Mouse (Mus musculus): ENCODE data around the gene Acot1. TPM values are rescaled to one million over a fixed set of nuclear protein-coding genes. Genes with fewer than 3 reads are reported as not detected.
"Not testable (repeated sequence)": the region's sequence is repeated elsewhere in the genome, so short reads cannot be mapped to it uniquely, and the experiment has no call there.

Acot1 gene
- polyA plus RNA-seq, 1 experiment from 2014 or later, result 48.5 TPM

DNA sequence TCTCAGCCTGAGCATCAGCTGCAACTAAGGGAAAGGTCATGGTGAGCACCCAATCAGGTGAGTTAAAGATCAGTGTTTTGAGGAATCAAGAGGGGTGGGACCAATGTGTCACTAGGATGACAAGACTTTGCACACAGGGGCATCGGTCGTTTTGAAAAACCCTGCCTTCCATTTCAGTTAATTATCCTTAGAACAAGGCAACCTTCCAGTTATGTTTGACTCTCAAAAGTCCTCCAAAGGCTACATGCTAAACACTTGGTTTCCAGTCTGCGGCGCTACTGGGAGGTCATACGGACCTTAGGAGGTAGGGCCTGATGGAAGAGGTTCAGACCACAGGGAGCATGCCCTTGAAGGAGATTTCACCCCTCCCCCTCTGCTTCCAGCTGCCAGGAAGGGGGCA lies 41.5 kb downstream of the Acot1 start:
- not testable (repeated sequence) for H3K27ac ChIP-seq (ENCODE audit: low read depth, low read length); H3K9me3 ChIP-seq (ENCODE audit: control insufficient read depth, low read length); H3K9ac ChIP-seq (ENCODE audit: low read length); H3K4me1 ChIP-seq (ENCODE audit: control insufficient read depth, insufficient read depth, low read length); H3K4me2 ChIP-seq; H3K4me3 ChIP-seq (ENCODE audit: low read depth, low read length); ATAC-seq (ENCODE audit: low FRiP score); DNase-seq (ENCODE audit: low spot score, missing footprints); H3K36me3 ChIP-seq (ENCODE audit: control insufficient read depth, insufficient read depth, low read length)
- WGBS, result 91% methylated on average over 5 of the region's 5 CpGs
- H3K27me3 ChIP-seq (ENCODE audit: control insufficient read depth, insufficient read depth, low read length), result peaks cover 15% of the 10 kb centered on the region

GRCm38 (mm10) chr12:84051937-84052474 lies 42.7 kb downstream of the Acot1 start, which contains the start of gene Acot3:
Gene Acot3 (plus strand): TSS chr12:84052144.
- no peak within 1 kb of the TSS for H3K9ac ChIP-seq (ENCODE audit: low read length)
- peaks cover 3% of the 10 kb centered on the region; the same call in 1 of the 2 replicates for H3K9me3 ChIP-seq (ENCODE audit: control insufficient read depth, low read length)
- peaks cover 15% of the 10 kb centered on the region for H3K27me3 ChIP-seq (ENCODE audit: control insufficient read depth, insufficient read depth, low read length)
- WGBS, result 82% methylated on average over 5 of the region's 5 CpGs
- H3K27ac ChIP-seq (ENCODE audit: low read depth, low read length), result no peak within 1 kb of the TSS
- no peaks in the 10 kb centered on the region for H3K36me3 ChIP-seq (ENCODE audit: control insufficient read depth, insufficient read depth, low read length)
- DNase-seq (ENCODE audit: low spot score, missing footprints) (no peak), ATAC-seq (ENCODE audit: low FRiP score) (no peak)
- H3K4me1 ChIP-seq (ENCODE audit: control insufficient read depth, insufficient read depth, low read length), result no peaks in the 10 kb centered on the region
- no peak within 1 kb of the TSS for H3K4me3 ChIP-seq (ENCODE audit: low read depth, low read length)
- H3K4me2 ChIP-seq, result no peak within 1 kb of the TSS

GRCm38 (mm10) chr12:84052609-84053008 lies 43.3 kb downstream of the Acot1 start:
- Histone ChIP-seq H3K4me1 (ENCODE audit: control insufficient read depth, insufficient read depth, low read length) (no peaks in the 10 kb centered on the region), H3K27ac (ENCODE audit: low read depth, low read length) (no peak overlapping the region), H3K36me3 (ENCODE audit: control insufficient read depth, insufficient read depth, low read length) (no peaks in the 10 kb centered on the region), H3K9ac (ENCODE audit: low read length) (no peak overlapping the region), H3K4me2 (no peak overlapping the region), H3K4me3 (ENCODE audit: low read depth, low read length) (no peak overlapping the region), H3K27me3 (ENCODE audit: control insufficient read depth, insufficient read depth, low read length) (peaks cover 15% of the 10 kb centered on the region), H3K9me3 (ENCODE audit: control insufficient read depth, low read length) (peaks cover 2% of the 10 kb centered on the region; the same call in 1 of the 2 replicates)
- WGBS, result 88% methylated on average over 7 of the region's 7 CpGs
- DNase-seq (ENCODE audit: low spot score, missing footprints), result peak; percentile 88
- no peak for ATAC-seq (ENCODE audit: low FRiP score)

DNA sequence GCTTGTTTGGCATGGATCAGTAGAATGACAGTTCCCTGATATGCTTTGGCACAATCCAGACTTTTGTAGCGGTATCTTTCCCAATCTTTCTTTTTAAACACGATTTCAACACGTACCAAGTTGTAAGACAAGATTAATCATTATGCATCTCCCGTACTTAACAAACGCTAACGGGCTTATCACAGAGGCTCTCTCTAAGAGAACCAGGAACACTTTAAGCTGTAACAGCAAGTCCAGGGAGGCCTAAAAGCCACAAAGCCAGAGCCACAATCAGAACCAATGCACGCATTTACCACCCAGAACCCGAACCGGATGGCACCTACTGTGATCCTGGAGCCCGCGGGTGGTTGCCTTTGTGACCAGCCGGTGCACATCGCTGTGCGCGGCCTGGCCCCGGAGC lies 43.9 kb downstream of the Acot1 start:
- 16% methylated on average over 16 of the region's 16 CpGs for whole genome bisulfite sequencing
- ATAC-seq (ENCODE audit: low FRiP score) (no peak), DNase-seq (ENCODE audit: low spot score, missing footprints) (peak; percentile 94)
- no peaks in the 10 kb centered on the region; the same call in 1 of the 2 replicates for H3K9me3 ChIP-seq (ENCODE audit: control insufficient read depth, low read length)
- no peaks in the 10 kb centered on the region for H3K4me1 ChIP-seq (ENCODE audit: control insufficient read depth, insufficient read depth, low read length)
- peak overlapping the region; percentile 36 for H3K4me3 ChIP-seq (ENCODE audit: low read depth, low read length)
- peak overlapping the region; percentile 48 for H3K9ac ChIP-seq (ENCODE audit: low read length)
- peaks cover 15% of the 10 kb centered on the region for H3K27me3 ChIP-seq (ENCODE audit: control insufficient read depth, insufficient read depth, low read length)
- no peaks in the 10 kb centered on the region for H3K36me3 ChIP-seq (ENCODE audit: control insufficient read depth, insufficient read depth, low read length)
- H3K4me2 ChIP-seq, result peak overlapping the region; percentile 62
- H3K27ac ChIP-seq (ENCODE audit: low read depth, low read length), result no peak overlapping the region

GRCm38 (mm10) chr12:84053679-84054391 lies 44.5 kb downstream of the Acot1 start:
- Histone ChIP-seq H3K9me3 (ENCODE audit: control insufficient read depth, low read length) (no peaks in the 10 kb centered on the region), H3K36me3 (ENCODE audit: control insufficient read depth, insufficient read depth, low read length) (no peaks in the 10 kb centered on the region), H3K27me3 (ENCODE audit: control insufficient read depth, insufficient read depth, low read length) (peaks cover 15% of the 10 kb centered on the region), H3K9ac (ENCODE audit: low read length) (peak overlapping the region; percentile 48), H3K4me3 (ENCODE audit: low read depth, low read length) (peak overlapping the region; percentile 36), H3K4me2 (peak overlapping the region; percentile 62), H3K4me1 (ENCODE audit: control insufficient read depth, insufficient read depth, low read length) (no peaks in the 10 kb centered on the region), H3K27ac (ENCODE audit: low read depth, low read length) (no peak overlapping the region)
- WGBS, result 4% methylated on average over 28 of the region's 46 CpGs
- peak; percentile 94 for DNase-seq (ENCODE audit: low spot score, missing footprints)
- ATAC-seq (ENCODE audit: low FRiP score), result no peak

DNA sequence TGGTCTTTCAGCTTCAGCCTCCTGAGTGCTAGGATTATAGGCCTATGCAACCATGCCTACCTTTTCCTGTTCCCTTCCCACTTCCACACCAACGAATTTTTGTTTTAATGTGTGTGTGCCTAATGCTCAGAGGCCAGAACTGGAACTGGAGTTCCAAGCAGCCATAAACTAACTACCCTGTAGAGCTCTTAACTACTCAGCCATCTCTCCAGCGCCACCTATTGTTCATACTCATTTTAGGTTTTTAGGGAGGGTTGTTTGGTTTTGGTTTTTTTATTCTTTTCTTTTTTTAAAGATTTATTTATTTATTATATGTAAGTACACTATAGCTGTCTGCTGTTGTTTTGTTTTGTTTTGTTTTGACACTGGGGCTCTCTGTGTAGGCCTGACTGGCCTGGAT lies 51.7 kb downstream of the Acot1 start:
- Histone ChIP-seq H3K4me1 (ENCODE audit: control insufficient read depth, insufficient read depth, low read length) (no peaks in the 10 kb centered on the region), H3K9ac (ENCODE audit: low read length) (no peak overlapping the region), H3K36me3 (ENCODE audit: control insufficient read depth, insufficient read depth, low read length) (no peaks in the 10 kb centered on the region), H3K9me3 (ENCODE audit: control insufficient read depth, low read length) (no peaks in the 10 kb centered on the region; the same call in 1 of the 2 replicates), H3K27me3 (ENCODE audit: control insufficient read depth, insufficient read depth, low read length) (no peaks in the 10 kb centered on the region), H3K4me3 (ENCODE audit: low read depth, low read length) (no peak overlapping the region), H3K4me2 (no peak overlapping the region), H3K27ac (ENCODE audit: low read depth, low read length) (no peak overlapping the region)
- DNase-seq (ENCODE audit: low spot score, missing footprints) (peak; percentile 86), ATAC-seq (ENCODE audit: low FRiP score) (no peak)
- WGBS, result 32% methylated on average over 2 of the region's 2 CpGs

GRCm38 (mm10) chr12:84062336-84062735 lies 53.0 kb downstream of the Acot1 start:
- Histone ChIP-seq H3K27ac (ENCODE audit: low read depth, low read length) (no peak overlapping the region), H3K9me3 (ENCODE audit: control insufficient read depth, low read length) (no peaks in the 10 kb centered on the region; the same call in 1 of the 2 replicates), H3K4me2 (no peak overlapping the region), H3K9ac (ENCODE audit: low read length) (no peak overlapping the region), H3K36me3 (ENCODE audit: control insufficient read depth, insufficient read depth, low read length) (no peaks in the 10 kb centered on the region), H3K4me3 (ENCODE audit: low read depth, low read length) (no peak overlapping the region), H3K27me3 (ENCODE audit: control insufficient read depth, insufficient read depth, low read length) (no peaks in the 10 kb centered on the region), H3K4me1 (ENCODE audit: control insufficient read depth, insufficient read depth, low read length) (no peaks in the 10 kb centered on the region)
- WGBS, result 94% methylated on average over 20 of the region's 20 CpGs
- ATAC-seq (ENCODE audit: low FRiP score) (no peak), DNase-seq (ENCODE audit: low spot score, missing footprints) (no peak)

GRCm38 (mm10) chr12:84063228-84063627 lies 53.9 kb downstream of the Acot1 start:
- no peaks in the 10 kb centered on the region for H3K36me3 ChIP-seq (ENCODE audit: control insufficient read depth, insufficient read depth, low read length)
- H3K27me3 ChIP-seq (ENCODE audit: control insufficient read depth, insufficient read depth, low read length), result peaks cover 5% of the 10 kb centered on the region; the same call in 1 of the 2 replicates
- 64% methylated on average over 5 of the region's 5 CpGs for WGBS
- H3K4me3 ChIP-seq (ENCODE audit: low read depth, low read length), result no peak overlapping the region
- H3K27ac ChIP-seq (ENCODE audit: low read depth, low read length), result no peak overlapping the region
- no peaks in the 10 kb centered on the region; the same call in 1 of the 2 replicates for H3K9me3 ChIP-seq (ENCODE audit: control insufficient read depth, low read length)
- H3K4me1 ChIP-seq (ENCODE audit: control insufficient read depth, insufficient read depth, low read length), result no peaks in the 10 kb centered on the region
- H3K4me2 ChIP-seq, result no peak overlapping the region
- H3K9ac ChIP-seq (ENCODE audit: low read length), result no peak overlapping the region
- no peak for DNase-seq (ENCODE audit: low spot score, missing footprints)
- no peak for ATAC-seq (ENCODE audit: low FRiP score)

DNA sequence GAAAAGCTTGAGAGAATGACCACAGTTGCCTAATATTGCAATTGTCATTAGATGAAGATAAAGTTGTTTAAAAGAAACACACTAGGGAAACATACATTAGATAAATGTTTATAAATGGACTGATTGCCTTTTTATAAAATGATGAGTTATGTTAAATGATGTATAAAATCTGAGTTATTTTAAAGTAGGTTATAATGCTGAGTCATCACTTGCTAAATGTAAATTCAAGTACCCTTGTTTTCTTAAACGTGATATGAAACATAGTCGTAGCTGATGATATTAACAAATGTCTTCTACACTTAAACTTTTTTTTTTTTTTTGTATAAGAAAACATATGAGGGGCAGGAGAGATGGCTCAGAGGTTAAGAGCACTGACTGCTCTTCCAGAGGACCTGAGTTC lies 54.5 kb downstream of the Acot1 start:
- ATAC-seq (ENCODE audit: low FRiP score) (no peak), DNase-seq (ENCODE audit: low spot score, missing footprints) (no peak)
- H3K36me3 ChIP-seq (ENCODE audit: control insufficient read depth, insufficient read depth, low read length), result no peaks in the 10 kb centered on the region
- H3K27ac ChIP-seq (ENCODE audit: low read depth, low read length), result no peak overlapping the region
- no peaks in the 10 kb centered on the region; the same call in 1 of the 2 replicates for H3K9me3 ChIP-seq (ENCODE audit: control insufficient read depth, low read length)
- H3K4me1 ChIP-seq (ENCODE audit: control insufficient read depth, insufficient read depth, low read length), result no peaks in the 10 kb centered on the region
- no peak overlapping the region for H3K4me3 ChIP-seq (ENCODE audit: low read depth, low read length)
- 82% methylated on average over 2 of the region's 2 CpGs for WGBS
- no peak overlapping the region for H3K9ac ChIP-seq (ENCODE audit: low read length)
- peaks cover 11% of the 10 kb centered on the region for H3K27me3 ChIP-seq (ENCODE audit: control insufficient read depth, insufficient read depth, low read length)
- no peak overlapping the region for H3K4me2 ChIP-seq
